Mouse (Mus musculus): Measurements from ENCODE around the gene Pank4. TPM values are rescaled to one million over a fixed set of nuclear protein-coding genes. Genes with fewer than 3 reads are reported as not detected.

Gene Pank4
- total RNA-seq, 1 experiment, result 29.3 TPM

DNA sequence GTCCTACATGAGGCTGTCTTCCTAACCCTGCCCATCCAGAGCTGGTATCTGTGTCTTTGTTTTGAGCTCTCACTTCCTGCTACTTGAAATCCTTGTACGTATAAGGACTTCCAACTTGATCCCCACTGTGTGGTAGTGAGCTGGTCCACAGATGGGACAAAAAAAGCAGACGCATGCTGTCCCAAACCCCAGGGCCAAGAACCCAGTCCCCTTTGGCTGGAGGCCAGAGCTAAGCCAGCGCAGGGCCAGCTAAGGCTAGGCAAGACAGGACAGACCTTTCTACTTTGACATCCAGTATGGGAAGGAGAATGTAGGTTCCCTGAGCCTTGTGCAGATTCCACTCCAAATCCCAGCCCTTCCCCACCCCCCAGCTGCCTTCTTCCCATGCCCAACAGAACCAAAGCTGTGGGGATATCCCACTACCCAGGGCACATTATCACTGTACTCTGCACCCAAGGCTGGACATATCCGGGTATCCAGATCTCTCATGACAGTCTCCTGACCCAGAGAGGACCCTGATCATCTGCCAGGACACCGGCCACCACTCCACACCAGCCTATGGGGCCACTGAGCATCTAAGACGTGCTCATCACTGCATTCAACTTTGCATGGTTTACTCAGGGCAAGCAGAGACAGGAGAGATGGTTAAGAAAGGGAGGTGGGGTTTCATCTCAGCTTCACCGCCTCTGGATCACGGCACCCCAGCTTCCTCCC is 47.5 kb downstream of the Pank4 start:
- H3K9me3 ChIP-seq (ENCODE audit: control insufficient read depth, insufficient read depth, low read depth, low read length), result no peaks in the 10 kb centered on the region
- no peaks in the 10 kb centered on the region for H3K36me3 ChIP-seq (ENCODE audit: control insufficient read depth, insufficient read depth, low read length, poor library complexity, severe bottlenecking)
- no peak for DNase-seq (ENCODE audit: low read depth, low spot score)
- in situ Hi-C loops (cut with MboI; ENCODE audit: low sequenced_read_pairs in 2 of 2, unreplicated experiment in 2 of 2), result no loop called here
- H3K4me3 ChIP-seq (ENCODE audit: insufficient read depth in 1 of 2, low read depth in 1 of 2, low read length in 2 of 2, poor library complexity in 1 of 2, severe bottlenecking in 1 of 2), result no peak overlapping the region
- no peaks in the 10 kb centered on the region for H3K4me1 ChIP-seq (ENCODE audit: control insufficient read depth in 2 of 2, insufficient read depth in 2 of 2, low read length in 2 of 2, poor library complexity in 1 of 2)
- TF ChIP-seq MAFK (IDR thresholded peaks at IDR 0.05; ENCODE audit: insufficient read depth, low read depth, low read length) (no peak), ZC3H11A (IDR thresholded peaks at IDR 0.05; ENCODE audit: borderline replicate concordance, low read depth, low read length) (no peak), HCFC1 (IDR thresholded peaks at IDR 0.05; ENCODE audit: borderline replicate concordance, insufficient read depth, low read length) (no peak), CHD2 (IDR thresholded peaks at IDR 0.05; ENCODE audit: low read depth, low read length) (no peak), ZNF384 (IDR thresholded peaks at IDR 0.05; ENCODE audit: low read depth, low read length) (no peak)
- no peak overlapping the region for H3K27ac ChIP-seq (ENCODE audit: insufficient read depth, low read depth, low read length, poor library complexity, severe bottlenecking)
- no peak overlapping the region for H3K9ac ChIP-seq (ENCODE audit: insufficient read depth, low read depth, low read length, poor library complexity, severe bottlenecking)

GRCm38 (mm10) chr4:155012115-155012514 is 48.2 kb downstream of the Pank4 start:
- Histone ChIP-seq H3K4me1 (ENCODE audit: control insufficient read depth in 2 of 2, insufficient read depth in 2 of 2, low read length in 2 of 2, poor library complexity in 1 of 2) (no peaks in the 10 kb centered on the region), H3K9me3 (ENCODE audit: control insufficient read depth, insufficient read depth, low read depth, low read length) (no peaks in the 10 kb centered on the region), H3K4me3 (ENCODE audit: insufficient read depth in 1 of 2, low read depth in 1 of 2, low read length in 2 of 2, poor library complexity in 1 of 2, severe bottlenecking in 1 of 2) (no peak overlapping the region), H3K27ac (ENCODE audit: insufficient read depth, low read depth, low read length, poor library complexity, severe bottlenecking) (no peak overlapping the region), H3K9ac (ENCODE audit: insufficient read depth, low read depth, low read length, poor library complexity, severe bottlenecking) (no peak overlapping the region), H3K36me3 (ENCODE audit: control insufficient read depth, insufficient read depth, low read length, poor library complexity, severe bottlenecking) (no peaks in the 10 kb centered on the region)
- TF ChIP-seq ZNF384 (IDR thresholded peaks at IDR 0.05; ENCODE audit: low read depth, low read length) (no peak), HCFC1 (IDR thresholded peaks at IDR 0.05; ENCODE audit: borderline replicate concordance, insufficient read depth, low read length) (no peak), ZC3H11A (IDR thresholded peaks at IDR 0.05; ENCODE audit: borderline replicate concordance, low read depth, low read length) (no peak), MAFK (IDR thresholded peaks at IDR 0.05; ENCODE audit: insufficient read depth, low read depth, low read length) (no peak), CHD2 (IDR thresholded peaks at IDR 0.05; ENCODE audit: low read depth, low read length) (no peak)
- in situ Hi-C loops (cut with MboI; ENCODE audit: low sequenced_read_pairs in 2 of 2, unreplicated experiment in 2 of 2), result no loop called here
- no peak for DNase-seq (ENCODE audit: low read depth, low spot score)

GRCm38 (mm10) chr4:155012788-155013187 is 48.9 kb downstream of the Pank4 start:
- no peaks in the 10 kb centered on the region for H3K36me3 ChIP-seq (ENCODE audit: control insufficient read depth, insufficient read depth, low read length, poor library complexity, severe bottlenecking)
- no peaks in the 10 kb centered on the region for H3K9me3 ChIP-seq (ENCODE audit: control insufficient read depth, insufficient read depth, low read depth, low read length)
- no peak for TF ChIP-seq MAFK (IDR thresholded peaks at IDR 0.05; ENCODE audit: insufficient read depth, low read depth, low read length)
- TF ChIP-seq HCFC1 (IDR thresholded peaks at IDR 0.05; ENCODE audit: borderline replicate concordance, insufficient read depth, low read length), result no peak
- TF ChIP-seq ZC3H11A (IDR thresholded peaks at IDR 0.05; ENCODE audit: borderline replicate concordance, low read depth, low read length), result peak; percentile 16; the same call in 1 of the 2 replicates
- TF ChIP-seq CHD2 (IDR thresholded peaks at IDR 0.05; ENCODE audit: low read depth, low read length), result no peak
- H3K27ac ChIP-seq (ENCODE audit: insufficient read depth, low read depth, low read length, poor library complexity, severe bottlenecking), result no peak overlapping the region
- H3K4me3 ChIP-seq (ENCODE audit: insufficient read depth in 1 of 2, low read depth in 1 of 2, low read length in 2 of 2, poor library complexity in 1 of 2, severe bottlenecking in 1 of 2), result no peak overlapping the region
- H3K4me1 ChIP-seq (ENCODE audit: control insufficient read depth in 2 of 2, insufficient read depth in 2 of 2, low read length in 2 of 2, poor library complexity in 1 of 2), result no peaks in the 10 kb centered on the region
- peak; percentile 75 for DNase-seq (ENCODE audit: low read depth, low spot score)
- H3K9ac ChIP-seq (ENCODE audit: insufficient read depth, low read depth, low read length, poor library complexity, severe bottlenecking), result no peak overlapping the region
- in situ Hi-C loops (cut with MboI; ENCODE audit: low sequenced_read_pairs in 2 of 2, unreplicated experiment in 2 of 2), result no loop called here

DNA sequence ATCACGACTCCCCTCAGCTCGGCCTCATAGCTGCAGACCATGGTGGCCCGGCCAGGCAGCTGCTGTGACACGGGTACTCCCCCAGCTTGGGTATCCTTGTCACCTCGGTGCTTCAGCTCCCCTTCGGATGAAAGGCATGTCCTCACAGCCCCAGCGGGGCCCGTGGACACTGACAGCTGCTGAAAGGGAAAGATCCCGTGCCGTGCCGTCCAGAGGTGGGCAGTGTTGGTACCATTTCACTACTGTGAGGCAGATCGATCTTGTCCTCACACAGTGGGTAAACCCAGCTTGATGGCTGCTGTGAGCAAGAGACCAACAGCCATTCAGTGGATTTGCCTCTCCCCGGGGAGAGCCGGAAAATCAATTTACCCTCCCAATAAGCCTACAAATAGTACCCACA is 50.3 kb downstream of the Pank4 start:
- DNase-seq (ENCODE audit: low read depth, low spot score), result no peak
- H3K9ac ChIP-seq (ENCODE audit: insufficient read depth, low read depth, low read length, poor library complexity, severe bottlenecking), result no peak overlapping the region
- H3K9me3 ChIP-seq (ENCODE audit: control insufficient read depth, insufficient read depth, low read depth, low read length), result no peaks in the 10 kb centered on the region
- no peak for TF ChIP-seq MAFK (IDR thresholded peaks at IDR 0.05; ENCODE audit: insufficient read depth, low read depth, low read length)
- TF ChIP-seq ZC3H11A (IDR thresholded peaks at IDR 0.05; ENCODE audit: borderline replicate concordance, low read depth, low read length), result no peak
- TF ChIP-seq HCFC1 (IDR thresholded peaks at IDR 0.05; ENCODE audit: borderline replicate concordance, insufficient read depth, low read length), result no peak
- no peak for TF ChIP-seq CHD2 (IDR thresholded peaks at IDR 0.05; ENCODE audit: low read depth, low read length)
- TF ChIP-seq ZNF384 (IDR thresholded peaks at IDR 0.05; ENCODE audit: low read depth, low read length), result no peak
- H3K4me3 ChIP-seq (ENCODE audit: insufficient read depth in 1 of 2, low read depth in 1 of 2, low read length in 2 of 2, poor library complexity in 1 of 2, severe bottlenecking in 1 of 2), result no peak overlapping the region
- in situ Hi-C loops (cut with MboI; ENCODE audit: low sequenced_read_pairs in 2 of 2, unreplicated experiment in 2 of 2), result no loop called here
- peaks cover 0 to 3% of the 10 kb centered on the region in 2 experiments; a peak in 1 of 4 replicates for H3K4me1 ChIP-seq (ENCODE audit: control insufficient read depth in 2 of 2, insufficient read depth in 2 of 2, low read length in 2 of 2, poor library complexity in 1 of 2)
- H3K36me3 ChIP-seq (ENCODE audit: control insufficient read depth, insufficient read depth, low read length, poor library complexity, severe bottlenecking), result no peaks in the 10 kb centered on the region
- H3K27ac ChIP-seq (ENCODE audit: insufficient read depth, low read depth, low read length, poor library complexity, severe bottlenecking), result no peak overlapping the region
